Mouse (Mus musculus): ENCODE measurements around the gene Arhgef3. TPM values are rescaled to one million over a fixed set of nuclear protein-coding genes. Genes with fewer than 3 reads are reported as not detected.

The Arhgef3 gene
- polyA plus RNA-seq, 1 experiment from 2014 or later: 13.6 TPM

DNA sequence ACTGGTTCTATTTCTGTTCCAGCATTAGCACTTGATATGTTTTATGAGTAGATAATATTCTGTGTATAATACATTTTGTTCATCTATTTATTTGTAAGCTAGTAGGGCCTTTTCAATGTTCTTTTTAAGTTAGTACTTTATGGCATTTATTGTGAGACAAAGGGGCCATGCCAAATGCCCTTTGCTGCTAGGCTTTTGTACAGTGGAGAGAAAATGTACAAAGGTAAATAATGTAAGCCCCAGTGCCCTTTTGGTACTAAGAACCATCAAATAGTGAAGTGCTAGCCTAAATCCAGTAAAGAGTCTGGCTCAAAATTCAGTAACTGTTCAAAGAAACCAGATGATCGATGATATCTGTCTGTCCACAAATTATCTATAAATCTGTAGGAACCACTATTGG is 307.6 kb downstream of the Arhgef3 start:
- no peak overlapping the region for H3K4me2 ChIP-seq
- H3K4me1 ChIP-seq: no peaks in the 10 kb centered on the region
- no peak overlapping the region for H3K9ac ChIP-seq (replicated peaks)
- H3K9me3 ChIP-seq (replicated peaks): no peaks in the 10 kb centered on the region
- H3K27me3 ChIP-seq (replicated peaks): no peaks in the 10 kb centered on the region
- H3K36me3 ChIP-seq: no peaks in the 10 kb centered on the region
- no peak overlapping the region for H3K4me3 ChIP-seq (replicated peaks)
- ATAC-seq (ENCODE audit: low FRiP score): no peak
- WGBS: 95% methylated on average over 1 of the region's 1 CpGs
- no peak overlapping the region for H3K27ac ChIP-seq (replicated peaks)

GRCm38 (mm10) chr14:27428573-27428972 is 313.9 kb downstream of the Arhgef3 start, which contains the start of gene Fam208a:
Gene Fam208a, plus strand, starts transcription at chr14:27428834.
- 2% methylated on average over 43 of the region's 43 CpGs for WGBS
- H3K9me3 ChIP-seq (replicated peaks): 0 out of 2 replicates have a peak, but pooled peaks cover 5% of the 10 kb centered on the region

GRCm38 (mm10) chr14:27428973-27429711 is 314.4 kb downstream of the Arhgef3 start:
- H3K9ac ChIP-seq (replicated peaks): peak overlapping the region; percentile 91
- WGBS: under 1% methylated on average over 76 of the region's 78 CpGs
- 0 out of 2 replicates have a peak, but pooled peaks cover 5% of the 10 kb centered on the region for H3K9me3 ChIP-seq (replicated peaks)
- peak overlapping the region; percentile 100 for H3K27ac ChIP-seq (replicated peaks)
- ATAC-seq (ENCODE audit: low FRiP score): peak; percentile 92
- peak overlapping the region; percentile 84 for H3K4me2 ChIP-seq
- peaks cover 8% of the 10 kb centered on the region for H3K4me1 ChIP-seq
- H3K27me3 ChIP-seq (replicated peaks): no peaks in the 10 kb centered on the region
- peak overlapping the region; percentile 73 for H3K4me3 ChIP-seq (replicated peaks)
- H3K36me3 ChIP-seq: peaks cover 12% of the 10 kb centered on the region

More at GRCm38 (mm10) chr14:27428573-27428972, 313.9 kb downstream of the Arhgef3 start, which contains the start of gene Fam208a:
- peak within 1 kb of the TSS; percentile 73 for H3K4me3 ChIP-seq (replicated peaks)
- H3K9ac ChIP-seq (replicated peaks): peak within 1 kb of the TSS; percentile 91
- ATAC-seq (ENCODE audit: low FRiP score): peak; percentile 98
- peak within 1 kb of the TSS; percentile 100 for H3K27ac ChIP-seq (replicated peaks)
- H3K4me2 ChIP-seq: peak within 1 kb of the TSS; percentile 84
- peaks cover 8% of the 10 kb centered on the region for H3K4me1 ChIP-seq
- no peaks in the 10 kb centered on the region for H3K27me3 ChIP-seq (replicated peaks)
- peaks cover 7% of the 10 kb centered on the region; the same call in 1 of the 2 replicates for H3K36me3 ChIP-seq

- Histone ChIP-seq H3K4me3 (replicated peaks) (0 out of 2 replicates have a peak overlapping the region, but pooled peaks have one; percentile 13), H3K4me2 (peak overlapping the region; percentile 84)
- WGBS: 90% methylated on average over 4 of the region's 4 CpGs
Observed at GRCm38 (mm10) chr14:27430280-27430679, 315.6 kb downstream of the Arhgef3 start.

GRCm38 (mm10) chr14:27432064-27432463 is 317.4 kb downstream of the Arhgef3 start:
- H3K9me3 ChIP-seq (replicated peaks): 0 out of 2 replicates have a peak, but pooled peaks cover 5% of the 10 kb centered on the region
- H3K4me2 ChIP-seq: no peak overlapping the region
- peaks cover 15% of the 10 kb centered on the region for H3K36me3 ChIP-seq
- H3K9ac ChIP-seq (replicated peaks): no peak overlapping the region
- no peak for ATAC-seq (ENCODE audit: low FRiP score)
- WGBS: 98% methylated on average over 2 of the region's 2 CpGs
- no peak overlapping the region for H3K4me3 ChIP-seq (replicated peaks)
- H3K4me1 ChIP-seq: peaks cover 8% of the 10 kb centered on the region
- H3K27me3 ChIP-seq (replicated peaks): no peaks in the 10 kb centered on the region
- H3K27ac ChIP-seq (replicated peaks): no peak overlapping the region

More at GRCm38 (mm10) chr14:27430280-27430679, 315.6 kb downstream of the Arhgef3 start:
- H3K36me3 ChIP-seq: peaks cover 15% of the 10 kb centered on the region
- no peak overlapping the region for H3K27ac ChIP-seq (replicated peaks)
- no peaks in the 10 kb centered on the region for H3K27me3 ChIP-seq (replicated peaks)
- H3K4me1 ChIP-seq: peaks cover 8% of the 10 kb centered on the region
- H3K9me3 ChIP-seq (replicated peaks): 0 out of 2 replicates have a peak, but pooled peaks cover 5% of the 10 kb centered on the region
- H3K9ac ChIP-seq (replicated peaks): no peak overlapping the region
- ATAC-seq (ENCODE audit: low FRiP score): no peak

- Histone ChIP-seq H3K4me2 (no peak overlapping the region), H3K36me3 (peaks cover 17% of the 10 kb centered on the region), H3K9me3 (replicated peaks) (0 out of 2 replicates have a peak, but pooled peaks cover 3% of the 10 kb centered on the region), H3K9ac (replicated peaks) (no peak overlapping the region), H3K4me1 (no peaks in the 10 kb centered on the region), H3K27me3 (replicated peaks) (no peaks in the 10 kb centered on the region), H3K27ac (replicated peaks) (no peak overlapping the region), H3K4me3 (replicated peaks) (no peak overlapping the region)
- ATAC-seq (ENCODE audit: low FRiP score): no peak
- 93% methylated on average over 1 of the region's 1 CpGs for WGBS
Observed at GRCm38 (mm10) chr14:27436116-27436515, 321.4 kb downstream of the Arhgef3 start.

- H3K4me1 ChIP-seq: no peaks in the 10 kb centered on the region
- no peaks in the 10 kb centered on the region for H3K27me3 ChIP-seq (replicated peaks)
- no peak overlapping the region for H3K4me2 ChIP-seq
- no peak for ATAC-seq (ENCODE audit: low FRiP score)
- 86% methylated on average over 3 of the region's 3 CpGs for WGBS
- H3K36me3 ChIP-seq: peaks cover 17% of the 10 kb centered on the region
- no peak overlapping the region for H3K27ac ChIP-seq (replicated peaks)
- no peak overlapping the region for H3K9ac ChIP-seq (replicated peaks)
- H3K9me3 ChIP-seq (replicated peaks): 0 out of 2 replicates have a peak, but pooled peaks cover 3% of the 10 kb centered on the region
- no peak overlapping the region for H3K4me3 ChIP-seq (replicated peaks)
Observed at GRCm38 (mm10) chr14:27436826-27437225, 322.1 kb downstream of the Arhgef3 start.

- Histone ChIP-seq H3K9ac (replicated peaks) (no peak overlapping the region), H3K27ac (replicated peaks) (no peak overlapping the region), H3K4me2 (no peak overlapping the region), H3K36me3 (peaks cover 23% of the 10 kb centered on the region), H3K4me1 (no peaks in the 10 kb centered on the region), H3K4me3 (replicated peaks) (no peak overlapping the region), H3K27me3 (replicated peaks) (no peaks in the 10 kb centered on the region), H3K9me3 (replicated peaks) (no peaks in the 10 kb centered on the region)
- no peak for ATAC-seq (ENCODE audit: low FRiP score)
Observed at GRCm38 (mm10) chr14:27440921-27441320, 326.2 kb downstream of the Arhgef3 start.

DNA sequence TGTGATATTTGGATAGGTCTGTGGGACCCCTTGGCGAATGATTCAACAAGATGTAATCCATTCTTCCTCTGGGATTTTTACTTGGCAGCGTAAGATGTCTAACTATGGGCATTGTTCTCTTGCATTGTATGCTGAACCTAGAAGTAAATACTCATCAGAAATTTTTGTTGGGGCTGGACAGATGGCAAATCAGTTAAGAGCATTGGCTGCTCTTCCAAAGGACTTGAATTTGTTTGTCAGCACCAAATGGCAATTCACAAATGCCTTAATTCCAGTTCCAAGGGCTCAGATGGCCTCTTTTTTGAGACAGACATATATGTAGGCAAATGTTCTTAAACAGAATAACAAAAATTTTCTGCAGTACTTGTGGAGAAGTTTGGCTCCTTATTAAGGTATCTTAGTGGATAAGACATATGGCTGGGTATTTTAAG is 330.2 kb downstream of the Arhgef3 start:
- no peak overlapping the region for H3K27ac ChIP-seq (replicated peaks)
- 71% methylated on average over 2 of the region's 2 CpGs for WGBS
- H3K36me3 ChIP-seq: peaks cover 35% of the 10 kb centered on the region
- no peaks in the 10 kb centered on the region for H3K27me3 ChIP-seq (replicated peaks)
- no peak for ATAC-seq (ENCODE audit: low FRiP score)
- no peaks in the 10 kb centered on the region for H3K9me3 ChIP-seq (replicated peaks)
- no peak overlapping the region for H3K4me3 ChIP-seq (replicated peaks)
- no peak overlapping the region for H3K9ac ChIP-seq (replicated peaks)
- H3K4me1 ChIP-seq: no peaks in the 10 kb centered on the region
- no peak overlapping the region for H3K4me2 ChIP-seq

- no peak overlapping the region for H3K4me2 ChIP-seq
- no peak overlapping the region for H3K4me3 ChIP-seq (replicated peaks)
- no peak overlapping the region for H3K27ac ChIP-seq (replicated peaks)
- 93% methylated on average over 4 of the region's 4 CpGs for WGBS
- no peaks in the 10 kb centered on the region for H3K9me3 ChIP-seq (replicated peaks)
- H3K27me3 ChIP-seq (replicated peaks): no peaks in the 10 kb centered on the region
- H3K36me3 ChIP-seq: peaks cover 36% of the 10 kb centered on the region
- H3K9ac ChIP-seq (replicated peaks): no peak overlapping the region
- H3K4me1 ChIP-seq: no peaks in the 10 kb centered on the region
- no peak for ATAC-seq (ENCODE audit: low FRiP score)
Observed at GRCm38 (mm10) chr14:27446963-27447362, 332.3 kb downstream of the Arhgef3 start.
